Mouse (Mus musculus): ENCODE data around the gene Col6a5.

Col6a5 gene

GRCm38 (mm10) chr9:105827076-105827647 is 133.3 kb downstream of the Col6a5 start:
- DNase-seq (ENCODE audit: low read depth) = no peak

GRCm38 (mm10) chr9:105820711-105821110 is 139.7 kb downstream of the Col6a5 start:
- DNase-seq (ENCODE audit: low read depth) = no peak

DNA sequence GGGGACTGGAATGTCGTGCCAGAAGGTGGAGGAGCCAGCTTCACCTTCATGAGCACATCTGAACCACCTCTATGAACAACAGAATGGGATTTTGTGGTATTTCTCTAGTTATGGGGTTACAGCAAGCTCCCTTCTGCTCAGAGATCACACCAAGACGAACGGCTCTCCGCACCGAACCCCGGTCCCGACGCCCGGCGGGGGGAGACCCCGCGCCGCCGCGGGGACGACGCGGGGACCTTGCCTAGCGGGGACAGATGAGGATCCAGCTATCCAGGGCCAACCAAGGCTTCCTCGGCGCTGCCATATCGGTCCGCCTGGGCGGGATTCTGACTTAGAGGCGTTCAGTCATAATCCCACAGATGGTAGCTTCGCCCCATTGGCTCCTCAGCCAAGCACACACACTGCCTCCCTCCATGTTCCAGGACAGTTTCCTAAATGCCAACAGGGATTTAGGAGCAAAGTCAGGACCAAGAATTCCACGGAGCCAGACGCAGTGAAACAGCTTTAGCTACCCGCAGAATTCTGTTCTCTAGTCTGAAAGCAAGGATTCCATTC is 141.2 kb downstream of the Col6a5 start:
- DNase-seq (ENCODE audit: low read depth) = no peak

GRCm38 (mm10) chr9:105814436-105814835 is 146.0 kb downstream of the Col6a5 start:
- DNase-seq (ENCODE audit: low read depth) = no peak

DNA sequence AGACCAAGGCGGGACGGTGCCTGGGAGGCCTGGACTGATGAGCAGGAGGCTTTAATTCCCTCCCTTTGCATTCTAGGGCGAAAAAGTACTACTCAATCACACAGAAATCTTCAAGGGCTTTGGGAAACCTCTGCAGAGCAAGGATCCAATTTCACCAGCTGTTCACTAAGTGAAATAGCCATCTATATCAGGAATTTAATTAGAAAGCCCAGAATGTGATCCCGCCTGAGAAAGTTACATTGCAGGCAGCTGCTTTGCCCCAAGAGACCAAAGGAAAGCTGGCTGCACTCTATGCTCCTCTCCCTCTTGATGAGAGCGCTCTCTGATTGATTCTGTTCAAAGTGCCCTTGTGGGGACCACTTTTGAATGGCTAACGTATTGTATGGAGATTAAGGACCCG is 149.0 kb downstream of the Col6a5 start:
- no peak for DNase-seq (ENCODE audit: low read depth)

DNA sequence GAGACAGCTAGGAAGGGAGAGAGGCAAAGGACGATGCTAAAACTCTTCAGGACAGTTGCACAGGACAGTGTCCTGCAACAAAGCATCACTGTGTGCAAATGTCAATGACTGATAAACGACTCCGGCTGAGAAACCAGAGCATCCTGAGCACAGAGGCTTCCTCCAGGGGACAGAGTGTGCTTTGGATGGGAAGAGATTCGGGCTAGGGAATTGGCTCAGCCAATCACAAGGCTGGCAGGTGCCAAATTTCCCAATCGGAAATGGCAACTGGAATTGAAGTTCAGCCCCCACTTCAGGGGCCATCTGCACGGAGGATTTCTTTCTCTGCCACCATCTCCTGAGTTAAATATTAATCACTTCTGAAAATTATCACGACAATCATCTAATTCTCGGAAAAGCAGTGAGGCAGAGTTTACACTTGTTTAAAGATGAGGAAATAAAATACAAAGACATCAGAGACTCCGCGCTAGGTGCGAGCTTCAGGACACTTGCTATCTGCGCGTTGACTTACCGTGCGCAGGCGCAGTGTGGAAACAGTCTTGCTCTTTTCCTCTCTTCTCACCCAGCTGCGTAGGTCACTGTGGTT is 151.4 kb downstream of the Col6a5 start:
- DNase-seq (ENCODE audit: low read depth) = no peak
